Mouse (Mus musculus): ENCODE measurements at regions not wholly inside any gene's neighbourhood (a gene's known extent, or its start where the extent isn't known, plus 50 kb on each side); places are given as distances from the start of the nearest gene placed in this dataset.
A peak's percentile ranks its signal among the peaks of the same experiment; 100 is the strongest.

DNA sequence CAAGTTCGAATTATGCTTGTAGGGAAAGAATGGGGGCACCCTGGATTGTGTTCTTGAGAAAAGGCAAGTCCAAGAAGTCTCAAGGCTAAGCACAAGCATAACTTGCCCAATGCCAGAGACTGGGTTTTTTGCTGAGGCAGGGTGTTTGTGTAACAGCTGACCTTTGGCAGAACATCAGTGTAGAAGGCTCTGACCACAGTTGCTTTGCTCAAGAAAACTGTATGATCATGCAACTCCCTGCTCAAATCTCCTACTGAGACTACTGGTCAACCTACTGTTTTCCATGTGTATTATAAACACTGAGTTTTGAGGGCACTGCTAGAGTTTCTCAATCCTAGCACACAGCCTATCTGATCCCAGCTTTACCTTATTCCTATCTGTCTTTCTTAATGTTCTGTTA lies 61.4 kb upstream of the Itga4 start:
- no peaks in the 10 kb centered on the region for H3K36me3 ChIP-seq (replicated peaks; ENCODE audit: control insufficient read depth, insufficient read depth, low read depth)
- peaks cover 0 to 2% of the 10 kb centered on the region in 2 experiments; a peak in 1 of 4 replicates for H3K4me1 ChIP-seq (replicated peaks; ENCODE audit: control insufficient read depth in 2 of 2, insufficient read depth in 2 of 2, low read length in 1 of 2)
- no peak for TF ChIP-seq EP300 (IDR thresholded peaks at IDR 0.05; ENCODE audit: low read depth)
- WGBS (ENCODE audit: insufficient replicate concordance), result 48% methylated on average over 1 of the region's 1 CpGs
- no peak overlapping the region for H3K4me3 ChIP-seq (ENCODE audit: insufficient read depth in 1 of 2, low read depth in 2 of 2, low read length in 2 of 2)
- H3K27me3 ChIP-seq (ENCODE audit: control insufficient read depth, insufficient read depth, low read length), result no peaks in the 10 kb centered on the region
- H3K4me2 ChIP-seq (ENCODE audit: low read depth), result no peak overlapping the region
- H3K9ac ChIP-seq (replicated peaks), result no peak overlapping the region
- H3K27ac ChIP-seq, result no peak overlapping the region
- no peaks in the 10 kb centered on the region for H3K9me3 ChIP-seq (ENCODE audit: control insufficient read depth, low read length)
- ATAC-seq (ENCODE audit: insufficient read depth) (no peak), DNase-seq (ENCODE audit: low read depth in 3 of 3, low spot score in 3 of 3) (no peak)

DNA sequence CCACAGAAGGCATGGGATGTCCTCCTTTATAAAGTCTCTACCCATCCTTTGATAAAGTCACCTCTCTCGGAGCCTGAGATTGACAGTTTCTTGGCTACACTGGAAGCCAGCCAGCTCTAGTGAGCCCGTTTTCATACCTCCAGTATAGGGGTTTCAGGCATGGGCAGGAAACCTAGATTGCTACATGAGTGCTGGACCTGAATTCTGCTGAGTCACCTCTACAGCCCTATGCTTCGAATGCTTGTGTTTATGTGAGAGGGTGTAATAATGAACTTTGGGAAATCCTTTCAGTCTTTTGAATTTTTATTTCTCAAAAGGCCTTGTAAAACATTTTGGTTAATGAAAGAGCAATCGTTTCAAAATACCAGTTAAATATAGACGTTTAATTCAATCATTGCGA lies 53.5 kb upstream of the Itga4 start:
- 43% methylated on average over 6 of the region's 6 CpGs for WGBS (ENCODE audit: insufficient replicate concordance)
- no peak overlapping the region for H3K4me2 ChIP-seq (ENCODE audit: low read depth)
- no peak overlapping the region for H3K27ac ChIP-seq
- H3K9ac ChIP-seq (replicated peaks), result no peak overlapping the region
- no peak overlapping the region for H3K4me3 ChIP-seq (ENCODE audit: insufficient read depth in 1 of 2, low read depth in 2 of 2, low read length in 2 of 2)
- no peaks in the 10 kb centered on the region for H3K27me3 ChIP-seq (ENCODE audit: control insufficient read depth, insufficient read depth, low read length)
- TF ChIP-seq EP300 (IDR thresholded peaks at IDR 0.05; ENCODE audit: low read depth) (no peak), CTCF (IDR thresholded peaks at IDR 0.05; ENCODE audit: low read depth) (no peak)
- no peaks in the 10 kb centered on the region for H3K36me3 ChIP-seq (replicated peaks; ENCODE audit: control insufficient read depth, insufficient read depth, low read depth)
- no peaks in the 10 kb centered on the region for H3K9me3 ChIP-seq (ENCODE audit: control insufficient read depth, low read length)
- DNase-seq (ENCODE audit: low read depth in 3 of 3, low spot score in 3 of 3), result peak; percentile 16 to 34 (median 20)
- peak; percentile 64 for ATAC-seq (ENCODE audit: insufficient read depth)
- peaks cover 0 to 3% of the 10 kb centered on the region in 2 experiments; a peak in 2 of 4 replicates for H3K4me1 ChIP-seq (replicated peaks; ENCODE audit: control insufficient read depth in 2 of 2, insufficient read depth in 2 of 2, low read length in 1 of 2)

All from liver, embryonic 14.5 days (tissue).